Mouse (Mus musculus) myocyte (in vitro differentiated cells): Measurements from ENCODE around the gene Tubgcp2.

Source experiments
- MAX ChIP-seq: IDR thresholded peaks from one replicate; pipeline ENCODE4 v1.6.1; 2011; ENCODE audit warnings: low read depth, mild to moderate bottlenecking, control low read depth
- MYOD1 ChIP-seq, 3 experiments: IDR thresholded peaks; one replicate each; pipeline ENCODE4 v1.6.1; 2011; ENCODE audit warnings: control low read depth in 2 of 3, low read depth in 2 of 3, mild to moderate bottlenecking in 2 of 3, moderate library complexity in 1 of 3; ENCODE audit not compliant: insufficient read length in 2 of 3, control insufficient read depth in 1 of 3
- MYOG ChIP-seq, 3 experiments: IDR thresholded peaks; one replicate each; pipeline ENCODE4 v1.6.1; 2011; ENCODE audit warnings: control low read depth in 2 of 3, low read depth in 2 of 3, mild to moderate bottlenecking in 2 of 3; ENCODE audit not compliant: insufficient read length in 2 of 3, control insufficient read depth in 1 of 3, insufficient read depth in 1 of 3
- POLR2A ChIP-seq: IDR thresholded peaks from one replicate; pipeline ENCODE4 v1.6.1; 2011; ENCODE audit warnings: low read depth, mild to moderate bottlenecking, control low read depth, moderate library complexity; ENCODE audit not compliant: insufficient read length
- POLR2AphosphoS2 ChIP-seq: IDR thresholded peaks from one replicate; pipeline ENCODE4 v1.6.1; 2011; ENCODE audit warnings: low read depth, control low read depth; ENCODE audit not compliant: insufficient read length
- REST ChIP-seq: IDR thresholded peaks from one replicate; pipeline ENCODE4 v1.6.1; 2011; ENCODE audit warnings: mild to moderate bottlenecking, control low read depth, moderate library complexity; ENCODE audit not compliant: insufficient read depth, insufficient read length
- TCF3 ChIP-seq: IDR thresholded peaks from one replicate; pipeline ENCODE4 v1.6.1; 2011; ENCODE audit warnings: low read depth, control low read depth; ENCODE audit not compliant: insufficient read length
- USF1 ChIP-seq: IDR thresholded peaks from one replicate; pipeline ENCODE4 v1.6.1; 2011; ENCODE audit warnings: low read depth, mild to moderate bottlenecking, control low read depth, moderate library complexity

DNA sequence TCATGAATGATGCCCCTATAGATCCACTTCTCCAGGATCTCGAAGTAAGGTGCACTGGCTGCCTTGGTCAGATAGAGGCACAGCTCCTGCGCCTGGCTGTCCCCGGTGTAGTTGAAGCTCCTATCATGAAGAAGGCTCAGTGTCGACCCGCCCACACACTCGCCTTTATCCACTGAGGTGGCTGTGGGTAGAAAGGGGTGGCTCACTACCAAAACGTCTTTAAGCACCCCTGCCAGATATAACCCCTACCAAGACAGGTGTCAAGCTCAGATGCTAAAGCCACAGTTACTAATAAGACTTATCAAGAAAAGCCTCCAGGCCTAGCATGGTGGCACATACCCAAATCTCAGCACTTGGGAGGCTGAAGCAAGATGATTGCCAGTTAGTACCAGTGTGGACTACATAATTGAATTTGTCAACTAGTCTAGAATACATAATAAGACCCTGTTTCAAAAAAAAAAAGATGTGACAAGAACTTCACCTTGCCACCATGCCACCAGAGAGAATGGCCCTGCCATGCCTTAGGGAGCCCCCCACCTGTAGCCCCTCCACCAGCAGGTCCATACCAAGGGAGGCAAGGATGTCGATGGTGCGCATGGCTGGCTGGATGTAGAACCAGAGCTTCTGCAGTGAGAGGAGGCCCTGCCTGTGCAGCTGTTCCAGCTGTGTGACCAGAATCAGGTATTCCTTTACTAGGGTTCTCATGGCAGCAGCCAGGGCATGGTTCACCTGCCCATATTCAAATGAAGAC lies 29.4 kb downstream of the Tubgcp2 start:
- TF ChIP-seq POLR2AphosphoS2, result no peak
- no peak for TF ChIP-seq MAX
- no peak for TF ChIP-seq MYOD1 (IDR thresholded peaks at IDR 0.05; ENCODE audit: control insufficient read depth in 1 of 3, insufficient read length in 2 of 3, low read depth in 2 of 3)
- TF ChIP-seq POLR2A, result no peak
- no peak for TF ChIP-seq TCF3
- TF ChIP-seq REST, result no peak
- no peak for TF ChIP-seq MYOG (IDR thresholded peaks at IDR 0.05; ENCODE audit: control insufficient read depth in 1 of 3, insufficient read depth in 1 of 3, insufficient read length in 2 of 3, low read depth in 2 of 3)
- no peak for TF ChIP-seq USF1
